Mouse (Mus musculus) macrophage (primary cell): ENCODE data around the gene M1ap. TPM values are rescaled to one million over a fixed set of nuclear protein-coding genes. Genes with fewer than 3 reads are reported as not detected.

Experiments used
- H3K27ac ChIP-seq: fragments of 350-480 bp; formaldehyde crosslinking; 2 replicates; pipeline ENCODE4 v1.9.0; 2021
- H3K36me3 ChIP-seq: fragments of 350-480 bp; formaldehyde crosslinking; 2 replicates; pipeline ENCODE4 v1.9.0; 2021; ENCODE audit errors: inconsistent target
- H3K4me3 ChIP-seq: fragments of 350-480 bp; formaldehyde crosslinking; 2 replicates; pipeline ENCODE4 v1.9.0; 2021; ENCODE audit errors: inconsistent target
- H3K79me2 ChIP-seq: fragments of 350-480 bp; formaldehyde crosslinking; 2 replicates; pipeline ENCODE4 v1.9.0; 2021; ENCODE audit errors: inconsistent target
- WGBS: methylation state at CpG from one replicate; pipeline ENCODE4 v1.1.7; 2026; ENCODE audit warnings: inconsistent platforms; ENCODE audit not compliant: missing documents; 5-methylcytosine and 5-hydroxymethylcytosine counted together
- polyA plus RNA-seq: library from polyadenylated mRNA; stranded (reverse); fragments of 250-400 nt; gene quantifications from 3 replicates; pipeline ENCODE4 v1.2.4, GENCODE M21; 2018; ENCODE audit warnings: inconsistent platforms

M1ap gene
- polyA plus RNA-seq, 1 experiment from 2014 or later, result 1.2 TPM

- peaks cover 35% of the 10 kb centered on the region; the same call in 1 of the 2 replicates for H3K36me3 ChIP-seq
- WGBS, result 7% methylated on average over 26 of the region's 26 CpGs
Measured at GRCm38 (mm10) chr6:83053136-83053960, 106.6 kb downstream of the M1ap start.

DNA sequence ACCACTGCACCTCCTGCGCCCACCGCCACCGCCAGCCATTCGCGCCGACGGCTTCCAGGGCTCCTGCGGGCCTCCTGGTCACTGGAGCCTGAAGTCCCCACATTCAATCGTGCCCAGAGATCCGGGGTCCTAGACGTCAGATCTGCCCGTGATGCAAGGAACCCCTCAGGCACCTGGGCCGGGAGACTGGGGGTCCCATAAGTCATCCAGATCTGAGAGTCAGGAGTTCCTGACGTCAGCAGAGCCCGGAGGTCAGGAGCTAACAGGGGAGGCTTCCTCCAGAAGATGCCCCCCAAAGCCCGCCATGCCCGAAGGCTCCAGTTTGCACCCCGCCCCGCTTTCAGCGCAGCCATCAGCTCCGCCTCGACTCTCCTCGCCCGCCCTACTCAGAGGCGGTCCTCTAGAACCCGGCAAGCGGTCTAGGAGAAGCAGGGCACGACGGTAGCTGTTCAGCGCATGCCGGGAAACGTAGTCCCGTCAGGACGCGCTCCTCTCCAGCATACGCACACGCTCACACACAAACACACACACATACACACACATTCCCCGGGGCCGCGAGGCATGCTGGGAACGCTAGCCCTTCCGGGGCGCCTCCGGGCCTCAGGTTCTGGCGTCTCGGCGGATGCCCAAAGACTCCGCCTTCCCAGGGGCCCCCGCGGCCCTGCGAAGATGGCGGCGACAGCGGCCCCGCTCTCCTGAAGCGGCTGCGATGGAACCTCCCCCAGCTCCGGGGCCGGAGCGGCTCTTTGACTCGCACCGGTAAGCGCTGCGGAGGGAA is 107.6 kb downstream of the M1ap start, which contains the start of gene Aup1:
Aup1 (plus strand) TSS at position 448 of the 778 bp plus-strand sequence.
- H3K36me3 ChIP-seq, result peaks cover 35% of the 10 kb centered on the region; the same call in 1 of the 2 replicates
- H3K4me3 ChIP-seq, result peak within 1 kb of the TSS; percentile 82
- H3K27ac ChIP-seq, result peak within 1 kb of the TSS; percentile 80
- H3K79me2 ChIP-seq, result peaks cover 56% of the 10 kb centered on the region
- 1% methylated on average over 57 of the region's 64 CpGs for WGBS

More at GRCm38 (mm10) chr6:83053136-83053960, 106.6 kb downstream of the M1ap start:
- Histone ChIP-seq H3K4me3 (peak overlapping the region; percentile 76), H3K79me2 (peaks cover 56% of the 10 kb centered on the region), H3K27ac (peak overlapping the region; percentile 80)

DNA sequence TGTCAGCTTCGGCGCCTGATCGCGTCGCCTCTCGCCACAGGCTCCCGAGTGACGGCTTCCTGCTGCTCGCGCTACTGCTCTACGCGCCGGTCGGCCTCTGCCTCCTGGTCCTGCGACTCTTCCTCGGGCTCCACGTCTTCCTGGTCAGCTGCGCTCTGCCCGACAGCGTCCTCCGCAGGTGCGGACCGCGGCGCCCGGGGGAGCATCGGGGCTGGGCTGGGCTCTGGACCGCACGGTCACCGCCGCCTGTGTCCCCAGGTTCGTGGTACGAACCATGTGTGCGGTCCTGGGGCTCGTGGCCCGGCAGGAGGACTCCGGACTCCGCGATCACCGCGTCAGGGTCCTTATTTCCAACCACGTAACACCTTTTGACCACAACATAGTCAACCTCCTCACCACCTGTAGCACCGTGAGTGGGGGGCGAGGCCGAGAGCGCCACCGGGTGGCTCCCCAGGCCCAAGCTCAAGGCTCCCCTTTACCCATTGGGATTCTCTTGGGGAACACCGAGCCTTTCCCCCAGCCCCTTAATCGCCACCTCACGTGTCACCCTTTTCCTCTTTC is 108.2 kb downstream of the M1ap start, which contains the start of gene Htra2:
Htra2 (minus strand) TSS at position 403 of the 561 bp plus-strand sequence.
- Histone ChIP-seq H3K27ac (peak within 1 kb of the TSS; percentile 80), H3K4me3 (peak within 1 kb of the TSS; percentile 82), H3K79me2 (peaks cover 56% of the 10 kb centered on the region), H3K36me3 (peaks cover 34% of the 10 kb centered on the region; the same call in 1 of the 2 replicates)
- under 1% methylated on average over 43 of the region's 50 CpGs for WGBS

- no peak within 1 kb of the TSS for H3K4me3 ChIP-seq
Measured at GRCm38 (mm10) chr6:83057790-83058189, 111.1 kb downstream of the M1ap start, which contains the start of gene Dqx1. TSS of gene Dqx1 (plus strand) at chr6:83057844.

DNA sequence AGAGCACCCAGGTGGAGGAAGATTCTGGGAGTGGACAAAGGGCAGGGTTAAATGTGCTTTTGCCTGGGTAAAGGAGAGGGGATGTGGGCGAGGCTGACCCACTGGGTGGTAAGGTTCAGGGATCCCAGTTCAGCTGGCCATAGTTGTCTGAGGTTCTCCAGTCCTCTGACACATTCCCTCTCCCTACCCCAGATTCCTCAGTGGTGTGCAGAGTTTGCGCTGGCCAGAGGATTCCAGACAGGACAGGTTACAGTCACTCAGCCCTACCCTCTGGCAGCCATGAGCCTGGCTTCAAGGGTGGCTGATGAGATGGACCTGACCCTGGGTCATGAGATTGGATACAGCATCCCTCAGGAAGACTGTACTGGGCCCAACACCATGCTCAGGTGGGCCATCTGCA is 112.0 kb downstream of the M1ap start:
- H3K4me3 ChIP-seq, result no peak overlapping the region
- WGBS, result 100% methylated on average over 1 of the region's 2 CpGs
- H3K27ac ChIP-seq, result no peak overlapping the region
- peaks cover 20% of the 10 kb centered on the region; the same call in 1 of the 2 replicates for H3K36me3 ChIP-seq
- peaks cover 29% of the 10 kb centered on the region for H3K79me2 ChIP-seq

More at GRCm38 (mm10) chr6:83057790-83058189, 111.1 kb downstream of the M1ap start, which contains the start of gene Dqx1:
- WGBS, result 91% methylated on average over 3 of the region's 3 CpGs
- H3K36me3 ChIP-seq, result peaks cover 20% of the 10 kb centered on the region; the same call in 1 of the 2 replicates
- H3K27ac ChIP-seq, result no peak within 1 kb of the TSS
- H3K79me2 ChIP-seq, result peaks cover 38% of the 10 kb centered on the region

GRCm38 (mm10) chr6:83065995-83066394 is 119.3 kb downstream of the M1ap start:
- Histone ChIP-seq H3K4me3 (no peak overlapping the region), H3K27ac (no peak overlapping the region), H3K36me3 (no peaks in the 10 kb centered on the region), H3K79me2 (no peaks in the 10 kb centered on the region)
- 57% methylated on average over 8 of the region's 8 CpGs for WGBS

DNA sequence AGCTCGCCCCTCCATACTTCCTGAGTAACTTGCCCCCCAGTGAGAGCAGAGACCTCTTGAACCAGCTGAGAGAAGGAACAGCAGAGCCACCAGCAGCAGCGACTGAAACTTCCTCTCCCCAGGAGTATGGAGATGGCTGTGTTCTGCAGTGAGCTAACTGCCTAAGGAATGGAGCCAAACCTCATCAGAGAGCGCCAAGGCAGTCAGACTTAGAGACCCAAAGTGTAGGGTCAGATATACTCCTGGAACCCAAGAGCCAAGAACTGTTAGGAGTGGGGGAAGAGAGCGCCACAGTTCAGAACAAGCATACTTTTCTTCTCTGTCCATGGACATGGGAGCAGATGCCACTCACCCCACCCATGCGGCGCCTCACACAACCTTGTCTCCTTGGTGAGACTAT is 119.7 kb downstream of the M1ap start:
- H3K27ac ChIP-seq, result no peak overlapping the region
- H3K4me3 ChIP-seq, result no peak overlapping the region
- H3K36me3 ChIP-seq, result no peaks in the 10 kb centered on the region
- 51% methylated on average over 6 of the region's 6 CpGs for WGBS
- no peaks in the 10 kb centered on the region for H3K79me2 ChIP-seq

DNA sequence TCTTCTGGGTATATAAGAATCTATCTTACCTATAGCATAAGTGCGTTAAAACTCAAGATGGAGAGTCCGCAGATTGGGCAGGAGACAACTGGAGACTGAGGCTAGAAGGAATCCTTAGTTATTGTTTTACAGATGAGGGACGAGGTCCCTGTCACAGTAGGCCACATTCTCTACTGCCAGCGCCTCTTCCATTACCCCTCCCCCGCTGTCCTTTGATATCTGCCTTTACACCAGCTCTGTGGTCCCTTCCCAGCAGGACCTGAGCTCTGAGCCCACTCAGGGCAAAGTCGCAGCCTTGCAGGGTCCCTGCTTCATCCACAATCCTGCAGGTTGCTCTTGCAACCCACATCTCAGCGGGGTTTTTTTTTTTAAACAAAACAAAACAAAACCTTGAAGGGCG is 121.5 kb downstream of the M1ap start:
- Histone ChIP-seq H3K4me3 (no peak overlapping the region), H3K36me3 (no peaks in the 10 kb centered on the region), H3K27ac (no peak overlapping the region), H3K79me2 (no peaks in the 10 kb centered on the region)
- 69% methylated on average over 8 of the region's 8 CpGs for WGBS

- H3K79me2 ChIP-seq, result no peaks in the 10 kb centered on the region
- WGBS, result 5% methylated on average over 73 of the region's 81 CpGs
- H3K27ac ChIP-seq, result no peak overlapping the region
- no peaks in the 10 kb centered on the region for H3K36me3 ChIP-seq
- H3K4me3 ChIP-seq, result no peak overlapping the region
Measured at GRCm38 (mm10) chr6:83068706-83069487, 122.2 kb downstream of the M1ap start.

DNA sequence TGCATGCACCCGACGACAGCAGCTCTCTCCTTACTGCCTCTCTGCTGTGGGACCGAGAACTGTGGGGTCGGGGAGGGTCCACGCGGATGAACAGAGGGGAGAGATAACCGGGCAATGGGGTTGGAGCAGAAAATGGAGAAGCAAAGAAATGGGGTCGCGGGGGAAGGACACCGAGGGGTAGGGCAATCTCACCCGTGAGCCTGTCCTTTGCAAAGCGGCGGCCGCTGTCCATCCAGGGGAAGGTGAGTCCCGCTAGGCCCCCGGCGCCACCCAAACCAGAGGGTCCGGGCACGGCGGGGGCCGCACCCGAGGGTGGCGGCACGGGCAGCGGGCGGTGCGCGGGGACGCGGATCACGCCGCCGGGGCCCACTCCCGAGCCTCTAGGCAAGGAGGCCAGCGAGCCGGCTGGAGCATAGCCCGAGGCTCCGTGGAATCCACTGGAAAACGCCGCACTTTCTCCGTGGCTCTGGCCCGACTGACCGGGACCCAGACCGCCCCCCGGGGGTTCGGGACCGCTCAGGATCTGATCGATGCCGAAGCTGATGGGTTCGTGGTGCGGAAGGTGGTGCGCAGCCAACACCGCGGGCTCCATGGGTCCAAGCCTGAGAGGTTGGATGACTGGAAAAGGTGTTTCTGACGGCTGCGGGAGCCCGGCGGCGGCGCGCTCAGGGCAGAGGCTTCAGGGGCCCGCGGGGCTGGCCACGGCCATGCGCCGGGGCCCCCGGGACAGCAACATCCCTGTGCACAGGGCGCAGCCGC is 123.0 kb downstream of the M1ap start:
- no peak overlapping the region for H3K27ac ChIP-seq
- no peaks in the 10 kb centered on the region for H3K36me3 ChIP-seq
- 6% methylated on average over 67 of the region's 69 CpGs for WGBS
- no peaks in the 10 kb centered on the region for H3K79me2 ChIP-seq
- H3K4me3 ChIP-seq, result no peak overlapping the region

DNA sequence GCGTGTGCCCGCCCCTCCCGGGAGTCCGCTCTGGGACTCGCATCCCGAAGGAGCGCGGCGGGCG is 123.4 kb downstream of the M1ap start, which contains the start of gene Tlx2:
Tlx2 (minus strand) TSS at position 47 of the 64 bp plus-strand sequence.
- H3K27ac ChIP-seq, result no peak within 1 kb of the TSS
- no peak within 1 kb of the TSS for H3K4me3 ChIP-seq

GRCm38 (mm10) chr6:83070311-83071219 is 123.9 kb downstream of the M1ap start:
- H3K36me3 ChIP-seq, result no peaks in the 10 kb centered on the region
- no peak overlapping the region for H3K27ac ChIP-seq
- H3K4me3 ChIP-seq, result no peak overlapping the region
- no peaks in the 10 kb centered on the region for H3K79me2 ChIP-seq
- WGBS, result 4% methylated on average over 57 of the region's 58 CpGs

More for the DNA sequence above, 123.4 kb downstream of the M1ap start, which contains the start of gene Tlx2:
- no peaks in the 10 kb centered on the region for H3K79me2 ChIP-seq
- no peaks in the 10 kb centered on the region for H3K36me3 ChIP-seq
- 4% methylated on average over 10 of the region's 10 CpGs for WGBS

GRCm38 (mm10) chr6:83071220-83071619 is 124.5 kb downstream of the M1ap start:
- Histone ChIP-seq H3K36me3 (no peaks in the 10 kb centered on the region), H3K79me2 (no peaks in the 10 kb centered on the region), H3K4me3 (no peak overlapping the region), H3K27ac (no peak overlapping the region)
- WGBS, result 9% methylated on average over 21 of the region's 24 CpGs
